Mouse (Mus musculus) heart, adult 2 months (tissue): ENCODE measurements at regions not wholly inside any gene's neighbourhood (a gene's known extent, or its start where the extent isn't known, plus 50 kb on each side); places are given as distances from the start of the nearest gene placed in this dataset.

Source experiments
- DNase-seq, 2 experiments: peaks; one replicate each; pipeline ENCODE4 v3.0.0; 2021
- H3K27ac ChIP-seq: fragments of 200-600 bp; 2 replicates; pipeline ENCODE4 v1.8.1; 2022
- H3K27me3 ChIP-seq: fragments of 200-500 bp; 2 replicates; pipeline ENCODE4 v1.6.1; 2012; ENCODE audit warnings: mild to moderate bottlenecking, low read length, inconsistent platforms, mixed read lengths; ENCODE audit not compliant: control insufficient read depth, insufficient read depth
- H3K36me3 ChIP-seq: fragments of 200-500 bp; 2 replicates; pipeline ENCODE4 v1.6.1; 2012; ENCODE audit warnings: low read length, inconsistent platforms; ENCODE audit not compliant: control insufficient read depth, insufficient read depth
- H3K4me1 ChIP-seq: fragments of 200-500 bp; 2 replicates; pipeline ENCODE4 v1.6.1; 2011; ENCODE audit warnings: low read length; ENCODE audit not compliant: control insufficient read depth, insufficient read depth
- H3K4me3 ChIP-seq: fragments of 200-600 bp; 2 replicates; pipeline ENCODE4 v1.8.1; 2022
- H3K79me2 ChIP-seq: fragments of 200-500 bp; replicated peaks from 2 replicates; pipeline ENCODE4 v1.6.1; 2012; ENCODE audit warnings: mild to moderate bottlenecking, inconsistent platforms, low read length, moderate library complexity, mixed read lengths; ENCODE audit not compliant: control insufficient read depth, insufficient read depth
- H3K9ac ChIP-seq: fragments of 200-500 bp; 2 replicates; pipeline ENCODE4 v1.6.1; 2012; ENCODE audit warnings: low read depth, mild to moderate bottlenecking, control low read depth, inconsistent platforms, low read length, mixed read lengths
- CTCF ChIP-seq: fragments of 200-600 bp; IDR thresholded peaks from 2 replicates; pipeline ENCODE4 v1.8.1; 2022; ENCODE audit warnings: antibody characterized with exemption, mild to moderate bottlenecking, moderate library complexity
- EP300 ChIP-seq: fragments of 200-500 bp; IDR thresholded peaks from 2 replicates; pipeline ENCODE4 v1.6.1; 2011; ENCODE audit warnings: low read depth, low read length, control low read depth; ENCODE audit not compliant: insufficient read depth
- POLR2A ChIP-seq: fragments of 200-500 bp; IDR thresholded peaks from 2 replicates; pipeline ENCODE4 v1.6.1; 2011; ENCODE audit warnings: mild to moderate bottlenecking, low read depth, low read length, control low read depth; ENCODE audit not compliant: insufficient read depth
- WGBS: fragments of 180-500 bp; shearing (Covaris S2); methylation state at CpG from one replicate; pipeline ENCODE4 v1.1.7; 2018; 5-methylcytosine and 5-hydroxymethylcytosine counted together
- intact Hi-C: fragments of 180-260 bp; cut with DNase I; formaldehyde crosslinking; loops from one replicate; pipeline ENCODE4 v1.15.1; 2025

DNA sequence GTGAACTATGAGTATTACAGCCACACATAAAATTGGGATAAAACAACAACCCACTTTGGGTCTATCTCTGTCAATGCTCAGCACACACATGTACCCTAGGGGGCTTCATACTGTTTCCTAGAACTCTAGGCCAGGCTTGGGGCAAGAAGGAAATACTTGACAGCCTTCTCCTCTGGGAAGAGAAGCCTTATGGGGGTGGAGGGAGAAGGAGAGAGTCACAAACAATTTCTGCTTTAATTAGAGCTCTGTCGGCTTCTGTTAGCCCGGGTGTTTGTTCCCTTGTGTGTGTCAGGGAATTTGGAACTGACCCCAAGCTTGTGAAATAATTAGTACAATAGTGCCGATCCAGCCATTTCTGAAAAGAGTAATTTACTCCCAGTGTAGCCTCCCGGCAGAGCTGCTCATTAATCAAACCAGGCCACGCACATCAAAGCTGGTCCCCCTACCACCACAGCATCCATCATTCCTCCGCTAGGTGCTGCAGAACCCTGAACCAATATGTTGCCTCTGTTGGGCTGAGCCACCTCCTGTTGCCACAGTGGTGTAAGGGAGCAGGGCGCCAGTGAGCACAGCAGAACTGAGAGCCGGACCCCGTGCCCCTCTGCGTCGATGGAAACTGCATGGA, 307.3 kb downstream of the Tmem114 start:
- 73% methylated on average over 11 of the region's 11 CpGs for WGBS
- intact Hi-C loops, result no loop called here
- Histone ChIP-seq H3K9ac (no peak overlapping the region), H3K4me3 (no peak overlapping the region), H3K36me3 (no peaks in the 10 kb centered on the region), H3K27me3 (no peaks in the 10 kb centered on the region), H3K79me2 (no peaks in the 10 kb centered on the region), H3K4me1 (no peaks in the 10 kb centered on the region), H3K27ac (no peak overlapping the region)
- no peak for DNase-seq
- no peak for TF ChIP-seq POLR2A

DNA sequence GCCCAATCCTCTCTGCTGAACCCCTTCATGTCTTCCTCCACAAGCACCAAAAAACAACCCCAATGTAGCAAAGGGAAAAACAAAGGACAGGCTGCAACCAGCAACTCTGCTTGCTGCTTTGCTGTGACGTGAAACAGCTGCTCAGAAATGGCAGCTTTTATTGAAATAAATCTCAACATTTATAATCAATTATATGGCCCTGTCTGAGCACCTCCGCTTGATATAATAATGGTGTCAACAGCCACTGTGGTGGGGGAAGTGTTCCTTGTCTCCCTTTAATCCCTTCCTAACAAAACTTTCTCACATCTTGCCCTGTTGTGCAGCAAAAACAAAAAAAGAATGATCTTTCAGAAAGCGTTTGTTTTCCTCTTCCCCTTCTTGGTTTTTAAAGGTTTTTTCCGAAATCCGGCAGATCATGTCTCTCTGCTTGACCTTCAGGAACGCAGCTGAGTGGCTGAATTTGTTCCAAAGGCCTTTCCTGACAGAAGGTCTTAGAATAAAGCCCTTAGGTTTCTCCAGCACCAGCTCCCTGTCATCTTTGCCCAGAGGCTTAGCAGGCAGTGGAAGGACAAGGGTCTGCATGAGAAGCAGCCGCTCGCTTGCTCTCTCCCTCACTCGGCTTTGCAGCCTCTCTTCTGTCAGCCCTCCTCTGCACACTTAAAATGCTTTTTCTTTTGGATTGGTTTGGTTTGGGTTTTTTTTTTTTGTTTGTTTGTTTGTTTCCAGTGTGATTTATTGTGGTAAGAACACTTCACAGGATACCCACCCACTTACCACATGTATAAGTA, 313.4 kb downstream of the Tmem114 start:
- Histone ChIP-seq H3K9ac (no peak overlapping the region), H3K27ac (no peak overlapping the region), H3K4me3 (no peak overlapping the region), H3K4me1 (no peaks in the 10 kb centered on the region), H3K36me3 (no peaks in the 10 kb centered on the region), H3K79me2 (no peaks in the 10 kb centered on the region), H3K27me3 (no peaks in the 10 kb centered on the region)
- intact Hi-C loops, result no loop called here
- DNase-seq, result no peak
- WGBS, result 53% methylated on average over 9 of the region's 9 CpGs
- TF ChIP-seq EP300 (no peak), CTCF (no peak), POLR2A (no peak)

DNA sequence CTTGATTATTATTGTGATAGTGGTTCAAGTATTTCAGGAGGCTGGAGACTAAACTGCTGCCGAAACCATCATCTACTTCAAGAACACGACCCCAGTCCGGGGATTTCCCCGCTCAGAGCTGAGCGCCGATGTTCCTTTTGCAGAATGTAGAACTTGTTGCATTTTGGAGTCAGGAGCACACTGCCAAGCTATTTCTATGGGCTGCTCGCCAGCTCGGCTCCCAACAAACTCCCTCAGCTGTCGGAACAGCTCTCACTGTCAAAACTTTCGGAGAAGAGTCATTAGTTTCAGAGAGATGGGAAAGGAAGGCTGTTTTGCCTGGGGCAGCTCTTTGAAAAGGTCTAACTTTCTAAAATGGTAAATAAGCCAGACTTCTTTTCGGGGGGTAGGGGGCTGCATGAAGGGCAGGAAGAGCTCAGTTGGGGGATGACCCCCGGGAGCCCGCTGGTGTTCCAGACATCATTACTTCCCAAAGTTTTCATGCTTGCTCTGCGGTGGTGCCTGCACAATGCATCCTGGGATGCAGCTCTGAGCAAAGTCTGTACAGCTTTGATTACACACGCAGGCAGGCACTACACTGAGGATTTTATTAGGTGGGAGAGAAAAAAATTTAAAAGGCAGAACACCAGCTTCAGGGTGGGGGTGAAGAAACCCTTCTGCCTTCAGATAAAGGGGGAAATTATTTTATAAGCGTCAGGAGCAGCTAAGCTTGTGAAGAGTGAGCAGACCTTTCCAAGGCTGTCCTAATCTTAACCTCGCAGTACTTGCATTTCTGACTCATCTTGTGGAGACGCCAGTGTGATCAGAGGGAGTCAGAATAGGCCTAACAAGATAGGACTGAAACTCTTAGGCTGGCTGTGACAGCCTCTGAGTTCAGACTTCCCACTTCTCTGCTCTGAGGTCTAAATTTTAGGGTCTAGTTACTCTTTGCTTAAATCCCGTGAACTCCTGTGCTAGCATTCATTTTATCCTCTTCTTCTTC, 316.5 kb downstream of the Tmem114 start:
- Histone ChIP-seq H3K79me2 (no peaks in the 10 kb centered on the region), H3K4me1 (no peaks in the 10 kb centered on the region), H3K27me3 (no peaks in the 10 kb centered on the region), H3K4me3 (no peak overlapping the region), H3K27ac (no peak overlapping the region; the same call in 1 of the 2 replicates), H3K9ac (no peak overlapping the region), H3K36me3 (no peaks in the 10 kb centered on the region)
- DNase-seq, result peak; percentile 49 to 60
- 54% methylated on average over 19 of the region's 19 CpGs for WGBS
- intact Hi-C loops, result no loop called here
- TF ChIP-seq EP300, result no peak
- TF ChIP-seq CTCF, result no peak
- TF ChIP-seq POLR2A, result no peak

- Histone ChIP-seq H3K4me1 (no peaks in the 10 kb centered on the region), H3K9ac (no peak overlapping the region), H3K79me2 (no peaks in the 10 kb centered on the region), H3K27me3 (no peaks in the 10 kb centered on the region), H3K27ac (no peak overlapping the region), H3K4me3 (no peak overlapping the region), H3K36me3 (no peaks in the 10 kb centered on the region)
- WGBS, result 84% methylated on average over 2 of the region's 2 CpGs
- TF ChIP-seq EP300 (no peak), POLR2A (no peak), CTCF (no peak)
- no peak for DNase-seq
- intact Hi-C loops, result no loop called here
Observed at GRCm38 (mm10) chr16:8079024-8079423, 345.9 kb downstream of the Tmem114 start.

GRCm38 (mm10) chr16:8078461-8078860, 346.5 kb downstream of the Tmem114 start:
- no peaks in the 10 kb centered on the region for H3K36me3 ChIP-seq
- intact Hi-C loops, result no loop called here
- no peak overlapping the region for H3K27ac ChIP-seq
- no peaks in the 10 kb centered on the region for H3K79me2 ChIP-seq
- H3K9ac ChIP-seq, result no peak overlapping the region
- TF ChIP-seq POLR2A (no peak), EP300 (no peak), CTCF (no peak)
- no peaks in the 10 kb centered on the region for H3K27me3 ChIP-seq
- WGBS, result 52% methylated on average over 3 of the region's 3 CpGs
- no peak overlapping the region for H3K4me3 ChIP-seq
- DNase-seq, result no peak
- H3K4me1 ChIP-seq, result no peaks in the 10 kb centered on the region
